Mouse (Mus musculus) layer of hippocampus, adult 9-11 months (tissue): ENCODE data around the gene Trim29.

ENCODE experiments used
- DNase-seq: peaks from one replicate; pipeline ENCODE4 v3.0.0; 2022

Trim29 gene

DNA sequence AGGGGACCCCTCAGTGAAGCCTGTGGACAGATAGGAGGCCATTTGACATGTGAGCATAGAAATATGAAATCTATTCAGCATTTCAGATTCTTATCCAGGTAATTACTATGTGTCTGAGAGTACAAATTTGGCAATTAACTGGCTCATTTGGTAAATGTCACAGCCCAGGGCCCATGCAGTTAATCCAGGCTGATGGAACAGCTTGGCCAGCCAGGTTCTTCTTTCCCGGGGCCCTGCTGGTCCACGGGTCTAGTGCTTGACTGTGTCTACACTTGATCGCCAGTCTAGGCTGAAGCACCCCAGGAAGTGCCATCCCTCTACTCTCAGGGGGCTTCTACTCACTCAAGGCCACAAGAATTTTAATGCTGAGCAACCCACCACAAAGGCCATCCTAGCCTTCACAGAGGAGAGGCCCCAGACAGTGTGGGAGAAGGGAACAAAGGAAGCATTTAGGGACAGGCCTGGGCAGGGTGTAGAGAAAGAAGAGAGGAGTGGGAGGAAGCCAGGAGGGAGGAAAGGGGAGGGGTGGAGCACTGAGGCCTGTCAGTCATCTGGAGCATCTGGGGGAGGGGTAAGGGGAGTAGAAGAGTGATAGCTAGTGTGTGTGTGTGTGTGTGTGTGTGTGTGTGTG lies 4.8 kb downstream of the Trim29 start:
- DNase-seq: no peak

- DNase-seq: no peak
These were observed 5.8 kb downstream of the Trim29 start for GRCm38 (mm10) chr9:43316466-43316865.

DNA sequence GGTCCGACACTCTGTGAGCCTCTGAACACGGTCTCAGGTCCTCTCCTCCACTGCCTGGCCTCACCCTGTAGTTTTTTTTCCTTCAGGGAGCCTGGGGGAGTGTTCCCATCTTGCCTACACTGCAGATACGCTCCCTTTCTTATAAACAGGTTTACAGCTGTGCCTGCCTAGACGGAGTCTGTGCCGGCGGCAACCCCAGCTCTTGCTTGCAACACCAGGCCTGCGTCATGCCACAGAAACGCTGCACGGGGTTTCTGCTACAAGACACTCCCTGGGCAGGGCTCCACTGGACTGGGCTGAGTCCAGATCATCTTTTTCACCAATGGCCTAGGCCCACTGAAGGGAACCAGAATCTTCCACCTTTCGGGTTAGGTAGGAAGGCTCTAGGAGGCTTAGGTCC lies 8.0 kb downstream of the Trim29 start:
- no peak for DNase-seq

DNA sequence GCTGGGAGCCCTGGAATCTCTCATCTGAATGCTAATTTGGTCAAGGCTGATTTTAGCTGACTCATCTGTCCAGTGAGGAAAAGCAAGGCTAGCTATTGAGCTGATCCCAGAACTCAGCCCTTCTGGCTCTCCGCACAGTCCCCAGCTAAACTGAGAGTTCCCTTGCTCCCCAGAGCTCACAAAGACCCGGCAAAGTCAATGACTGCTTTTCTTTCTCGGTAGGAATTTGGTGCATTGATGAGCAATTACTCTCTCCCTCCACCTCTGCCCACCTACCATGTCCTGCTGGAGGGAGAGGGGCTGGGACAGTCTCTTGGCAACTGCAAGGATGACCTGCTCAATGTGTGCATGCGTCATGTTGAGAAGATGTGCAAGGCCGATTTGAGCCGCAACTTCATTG lies 11.3 kb downstream of the Trim29 start:
- DNase-seq: no peak

GRCm38 (mm10) chr9:43322666-43323065 lies 12.0 kb downstream of the Trim29 start:
- DNase-seq: no peak

DNA sequence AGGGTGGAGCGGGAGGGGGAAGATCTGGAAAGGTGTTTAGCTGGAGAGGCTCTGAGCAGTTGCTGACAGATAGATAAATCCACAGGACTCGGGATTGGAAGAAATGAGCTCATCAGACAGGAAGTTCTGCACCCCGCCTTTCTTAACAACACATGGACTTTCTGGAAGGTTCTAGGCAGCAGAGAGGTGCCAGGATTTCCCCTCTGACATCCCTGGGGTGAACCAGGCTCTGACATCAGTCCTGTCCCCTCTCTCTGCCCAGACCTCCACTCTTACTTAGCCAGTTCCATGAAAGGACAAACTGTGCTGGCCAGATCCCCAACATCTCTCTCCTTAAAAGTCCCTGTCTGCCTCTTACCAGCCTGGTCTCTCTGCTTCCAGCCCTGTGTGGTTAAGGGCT lies 14.8 kb downstream of the Trim29 start:
- no peak for DNase-seq

GRCm38 (mm10) chr9:43326015-43326631 lies 15.5 kb downstream of the Trim29 start:
- DNase-seq: no peak

DNA sequence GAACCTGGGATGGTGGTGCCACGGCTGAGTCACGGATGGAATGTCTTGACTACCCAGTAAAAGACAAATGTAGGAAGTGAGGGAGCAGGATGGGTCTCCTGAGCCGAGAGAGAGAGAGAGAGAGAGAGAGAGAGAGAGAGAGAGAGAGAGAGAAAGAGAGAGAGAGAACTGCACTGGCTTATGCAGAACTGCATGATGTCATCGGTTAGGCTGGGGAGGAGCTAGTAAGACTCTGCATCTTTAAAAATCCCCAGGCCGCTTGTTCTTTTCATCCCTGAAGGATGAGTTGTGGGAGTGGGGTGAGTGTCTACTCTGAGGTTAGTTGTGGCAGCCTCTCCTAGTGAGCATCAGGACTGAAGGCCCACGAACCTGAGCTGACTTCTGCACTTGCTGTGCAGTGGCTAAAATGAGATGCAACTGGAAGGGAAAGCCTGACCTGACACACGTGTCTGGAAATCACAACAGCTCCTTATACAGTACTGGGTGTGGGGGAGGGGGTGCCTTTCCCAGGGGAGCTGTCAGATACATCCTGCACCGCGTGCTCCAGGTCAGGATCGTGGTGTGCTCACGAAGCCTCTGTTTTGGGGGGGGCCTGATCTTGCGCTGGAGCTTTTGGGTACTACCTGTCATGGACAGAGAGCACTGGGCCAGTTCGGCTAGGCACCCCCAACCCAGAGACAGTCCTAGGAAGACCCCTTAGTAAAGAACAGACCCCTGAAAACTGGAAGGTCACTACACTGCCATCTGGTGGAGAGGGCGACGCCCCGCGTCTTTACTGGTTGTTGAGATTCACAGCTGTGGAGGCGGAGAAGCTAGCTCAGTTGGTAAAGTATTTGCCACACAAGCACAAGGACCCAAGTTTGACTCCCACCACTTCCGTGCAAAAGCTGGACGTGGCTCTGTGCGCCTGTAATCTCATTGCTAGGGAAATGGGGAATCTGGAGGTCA lies 16.8 kb downstream of the Trim29 start:
- DNase-seq: no peak

- DNase-seq: peak; percentile 19
These were observed 19.8 kb downstream of the Trim29 start for GRCm38 (mm10) chr9:43330426-43330825.

- DNase-seq: peak; percentile 66
These were observed 21.1 kb downstream of the Trim29 start for GRCm38 (mm10) chr9:43331476-43332471.

DNA sequence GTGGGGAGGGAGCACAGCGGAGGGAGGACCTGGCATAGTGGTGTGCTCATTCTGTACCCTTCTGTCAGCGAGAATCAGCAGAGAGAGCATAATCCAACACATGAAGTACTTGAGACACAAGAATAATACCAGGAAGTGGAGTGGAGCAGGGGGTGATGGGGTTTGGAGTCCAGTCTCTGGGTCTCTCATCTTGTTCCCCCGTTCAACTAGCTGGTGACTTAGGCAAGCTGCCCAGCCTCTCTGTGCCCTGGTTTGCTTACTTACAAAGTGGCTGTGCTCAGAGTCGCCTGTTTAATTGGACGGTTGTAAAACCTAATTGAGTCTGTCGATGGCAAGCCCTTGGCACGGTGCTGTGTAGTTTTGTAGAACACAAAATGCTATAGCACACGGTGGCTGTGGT lies 23.8 kb downstream of the Trim29 start:
- DNase-seq: no peak

DNA sequence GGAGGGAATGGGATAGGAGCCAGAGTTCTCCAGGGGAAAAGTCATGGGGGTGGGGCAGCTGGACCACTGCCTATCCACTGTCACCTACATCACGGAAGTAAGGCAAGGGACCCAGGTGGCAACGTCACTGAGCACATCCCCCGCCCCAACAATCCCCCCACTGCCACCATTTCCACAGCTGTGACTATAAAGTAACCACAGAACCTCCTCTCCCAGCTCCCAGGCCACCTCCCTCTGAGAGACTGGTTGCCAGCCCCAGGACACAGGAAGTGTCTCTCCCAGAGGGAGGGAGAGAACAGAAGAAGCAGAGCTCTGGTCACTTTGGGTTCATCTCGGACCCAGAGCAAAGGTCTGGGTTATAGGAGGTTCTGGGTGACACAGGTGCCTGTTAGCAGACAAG lies 27.0 kb downstream of the Trim29 start:
- DNase-seq: no peak

GRCm38 (mm10) chr9:43338067-43338466 lies 27.4 kb downstream of the Trim29 start:
- DNase-seq: no peak

DNA sequence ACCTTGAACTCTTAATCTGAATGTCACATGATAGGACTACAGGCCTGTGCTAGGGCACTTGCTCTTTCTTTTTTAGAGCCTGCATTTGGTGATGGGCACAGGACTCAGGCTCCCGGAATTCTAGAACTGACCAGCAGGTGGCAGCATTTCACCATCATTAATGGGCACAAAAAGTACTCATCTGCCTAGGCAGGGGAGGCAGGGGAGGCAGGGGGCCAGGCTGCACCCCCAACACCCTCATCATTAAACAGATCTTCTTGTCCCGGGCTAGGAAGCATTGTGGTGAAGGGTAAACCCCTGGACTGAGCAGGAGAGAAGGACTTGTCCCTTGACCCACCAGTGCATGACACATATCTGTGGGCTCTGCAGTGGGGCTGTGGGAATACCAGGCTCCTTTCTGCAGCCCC lies 29.0 kb downstream of the Trim29 start:
- peak; percentile 48 for DNase-seq

GRCm38 (mm10) chr9:43350089-43350488 lies 39.4 kb downstream of the Trim29 start:
- DNase-seq: no peak

- DNase-seq: no peak
These were observed 40.4 kb downstream of the Trim29 start for GRCm38 (mm10) chr9:43351015-43351414.

GRCm38 (mm10) chr9:43357011-43357410 lies 46.4 kb downstream of the Trim29 start:
- no peak for DNase-seq

DNA sequence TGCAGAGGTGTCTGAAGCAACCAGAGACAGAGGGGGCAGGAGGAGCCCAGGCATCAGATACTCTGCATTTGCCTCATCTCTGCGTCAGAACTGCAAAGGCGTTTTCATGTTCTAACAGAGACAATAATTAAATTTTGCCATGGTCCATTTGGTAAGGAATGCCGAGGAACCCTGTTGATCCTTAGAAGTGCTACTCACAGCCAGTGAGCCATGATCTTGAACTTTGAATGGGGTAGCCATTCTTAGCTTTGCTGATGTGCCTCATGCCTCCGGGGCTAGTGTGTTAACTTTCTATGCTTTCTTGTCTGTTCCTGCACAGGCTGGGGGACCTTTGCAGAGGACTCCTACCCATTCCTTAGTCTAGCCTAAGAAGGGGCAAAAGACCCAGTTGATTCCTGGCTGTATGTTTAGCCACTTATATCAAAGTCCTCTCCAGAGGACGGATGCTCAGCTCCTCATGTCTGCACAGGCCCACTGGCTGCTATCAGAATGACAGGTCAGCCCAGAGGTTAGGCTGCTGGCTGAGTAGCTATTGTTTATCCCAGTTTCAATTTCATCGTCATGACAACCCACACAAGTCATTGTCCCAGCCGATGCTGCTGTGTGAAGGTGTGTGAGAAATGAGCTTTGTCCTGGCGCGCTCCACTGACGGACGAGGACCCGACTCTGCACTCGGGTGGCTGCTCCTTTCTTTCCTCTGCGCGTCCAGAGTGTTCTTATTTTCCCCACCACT lies 48.1 kb downstream of the Trim29 start:
- DNase-seq: no peak

GRCm38 (mm10) chr9:43368781-43369180 lies 58.1 kb downstream of the Trim29 start:
- no peak for DNase-seq

- no peak for DNase-seq
These were observed 73.2 kb downstream of the Trim29 start for GRCm38 (mm10) chr9:43383871-43384270.

GRCm38 (mm10) chr9:43384400-43384799 lies 73.8 kb downstream of the Trim29 start:
- no peak for DNase-seq
